Mouse (Mus musculus) CH12.LX (cell line): ENCODE measurements around the gene Itgb3. TPM values are rescaled to one million over a fixed set of nuclear protein-coding genes. Genes with fewer than 3 reads are reported as not detected.

Experiments
- DNase-seq: peaks from one replicate; pipeline ENCODE4 v3.0.0-alpha.2; 2013; ENCODE audit errors: extremely low read depth
- H3K27ac ChIP-seq: 2 replicates; pipeline ENCODE4 v1.5.1; 2012; ENCODE audit warnings: low read depth, mild to moderate bottlenecking, control low read depth, moderate library complexity; ENCODE audit not compliant: insufficient read depth
- H3K27me3 ChIP-seq: replicated peaks from 2 replicates; pipeline ENCODE3; 2012; ENCODE audit warnings: inconsistent platforms
- H3K36me3 ChIP-seq, 2 experiments: replicated peaks in 1 of 2; 2 replicates each; pipeline versions ENCODE3 to v1.6.1; 2012; ENCODE audit warnings: inconsistent platforms in 1 of 2, low read length in 1 of 2, mild to moderate bottlenecking in 1 of 2, mixed read lengths in 1 of 2, moderate library complexity in 1 of 2; ENCODE audit not compliant: control insufficient read depth in 1 of 2, insufficient read depth in 1 of 2
- H3K4me1 ChIP-seq, 2 experiments: 2 replicates each; pipeline ENCODE4 v1.6.1; 2012; ENCODE audit warnings: inconsistent platforms in 1 of 2, moderate library complexity in 1 of 2; ENCODE audit not compliant: insufficient read depth in 2 of 2, control insufficient read depth in 1 of 2
- H3K4me2 ChIP-seq: 2 replicates; pipeline ENCODE4 v1.6.1; 2012; ENCODE audit warnings: low read depth, mild to moderate bottlenecking, control low read depth; ENCODE audit not compliant: poor library complexity, insufficient read depth, severe bottlenecking
- H3K4me3 ChIP-seq, 3 experiments: fragments of 150-350 bp in 1 of 3; sonication (generic) in 1 of 3; replicated peaks in 1 of 3; 2 replicates each; pipeline versions ENCODE3 to v1.5.1; 2011 to 2012; ENCODE audit warnings: low read depth in 2 of 3, low read length in 2 of 3, mild to moderate bottlenecking in 2 of 3, moderate library complexity in 2 of 3, control low read depth in 1 of 3, improper control_type of control experiment in 1 of 3, inconsistent platforms in 1 of 3, mixed read lengths in 1 of 3; ENCODE audit not compliant: poor library complexity in 1 of 3
- H3K79me2 ChIP-seq: replicated peaks from 2 replicates; pipeline ENCODE4 v1.6.1; 2012; ENCODE audit warnings: mild to moderate bottlenecking, moderate library complexity; ENCODE audit not compliant: control insufficient read depth, poor library complexity, insufficient read depth, severe bottlenecking; ENCODE audit errors: extremely low read depth
- H3K9ac ChIP-seq: 2 replicates; pipeline ENCODE4 v1.6.1; 2012; ENCODE audit warnings: low read depth, mild to moderate bottlenecking, control low read depth, moderate library complexity; ENCODE audit not compliant: insufficient read depth
- H3K9me3 ChIP-seq: replicated peaks from 2 replicates; pipeline ENCODE3; 2012; ENCODE audit warnings: low read length, inconsistent platforms, mixed read lengths
- CHD1 ChIP-seq: IDR thresholded peaks from 2 replicates; pipeline ENCODE4 v1.6.1; 2012; ENCODE audit warnings: low read depth, low read length, improper control_type of control experiment, inconsistent platforms
- CTCF ChIP-seq, 2 experiments: IDR thresholded peaks in 1 of 2; conservative IDR thresholded peaks in 1 of 2; 2 replicates each; pipeline ENCODE4 v1.5.1; 2011 to 2012; ENCODE audit warnings: low read depth in 2 of 2, low read length in 2 of 2, improper control_type of control experiment in 1 of 2, inconsistent platforms in 1 of 2, mild to moderate bottlenecking in 1 of 2, moderate library complexity in 1 of 2
- ETS1 ChIP-seq: conservative IDR thresholded peaks from 2 replicates; pipeline ENCODE4 v1.6.1; 2012; ENCODE audit warnings: low read depth, mild to moderate bottlenecking, inconsistent platforms, low read length, improper control_type of control experiment, moderate library complexity
- GABPA ChIP-seq: IDR thresholded peaks from 2 replicates; pipeline ENCODE4 v1.6.1; 2012; ENCODE audit warnings: low read depth, low read length, improper control_type of control experiment, inconsistent platforms; ENCODE audit not compliant: insufficient replicate concordance
- IRF4 ChIP-seq: IDR thresholded peaks from 2 replicates; pipeline ENCODE4 v1.6.1; 2014; ENCODE audit warnings: low read depth, mild to moderate bottlenecking, inconsistent platforms, low read length, improper control_type of control experiment
- JUN ChIP-seq: IDR thresholded peaks from 2 replicates; pipeline ENCODE4 v1.6.1; 2011; ENCODE audit warnings: low read depth, mild to moderate bottlenecking, low read length, improper control_type of control experiment, moderate library complexity; ENCODE audit not compliant: insufficient read depth
- MAFK ChIP-seq: IDR thresholded peaks from 2 replicates; pipeline ENCODE4 v1.6.1; 2011; ENCODE audit warnings: low read length, improper control_type of control experiment; ENCODE audit not compliant: insufficient replicate concordance
- MAZ ChIP-seq: IDR thresholded peaks from 2 replicates; pipeline ENCODE4 v1.6.1; 2012; ENCODE audit warnings: low read depth, mild to moderate bottlenecking, inconsistent platforms, low read length, improper control_type of control experiment, moderate library complexity
- MEF2A ChIP-seq: IDR thresholded peaks from 2 replicates; pipeline ENCODE4 v1.6.1; 2014; ENCODE audit warnings: low read depth, mild to moderate bottlenecking, inconsistent platforms, low read length, improper control_type of control experiment, borderline replicate concordance
- MYC ChIP-seq: IDR thresholded peaks from 2 replicates; pipeline ENCODE4 v1.6.1; 2011; ENCODE audit warnings: low read depth, mild to moderate bottlenecking, improper control_type of control experiment, low read length
- NELFE ChIP-seq: IDR thresholded peaks from 2 replicates; pipeline ENCODE4 v1.6.1; 2011; ENCODE audit warnings: low read depth, low read length, improper control_type of control experiment
- RAD21 ChIP-seq: IDR thresholded peaks from 2 replicates; pipeline ENCODE4 v1.6.1; 2011; ENCODE audit warnings: low read depth, mild to moderate bottlenecking, low read length, improper control_type of control experiment, moderate library complexity
- SIN3A ChIP-seq: IDR thresholded peaks from 2 replicates; pipeline ENCODE4 v1.6.1; 2012; ENCODE audit warnings: low read length, improper control_type of control experiment, inconsistent platforms
- TCF12 ChIP-seq: IDR thresholded peaks from 2 replicates; pipeline ENCODE4 v1.6.1; 2014; ENCODE audit warnings: low read depth, mild to moderate bottlenecking, inconsistent platforms, low read length, improper control_type of control experiment
- USF2 ChIP-seq: conservative IDR thresholded peaks from 2 replicates; pipeline ENCODE4 v1.6.1; 2011; ENCODE audit warnings: low read depth, low read length, improper control_type of control experiment
- ZNF384 ChIP-seq: IDR thresholded peaks from 2 replicates; pipeline ENCODE4 v1.6.1; 2012; ENCODE audit warnings: low read depth, low read length, improper control_type of control experiment, inconsistent platforms
- dilution Hi-C: fragments of 300-500 bp; cut with MboI; formaldehyde crosslinking; loops from 2 replicates; pipeline ENCODE4 v1.14.3; 2020; ENCODE audit warnings: low sequenced_read_pairs; ENCODE audit not compliant: extremely low pct_unique_long_range_greater_than_20kb, extremely low pct_ligation_motif_present
- in situ Hi-C: fragments of 300-500 bp; cut with MboI; formaldehyde crosslinking; loops from 3 replicates; pipeline ENCODE4 v1.14.3; 2019; ENCODE audit warnings: low sequenced_read_pairs, low pct_ligation_motif_present, low pct_unique_long_range_greater_than_20kb, mixed read lengths
- polyA plus RNA-seq: library from polyadenylated mRNA; unstranded; fragments of >175 nt; gene quantifications from 2 replicates; pipeline ENCODE4 v1.2.1, GENCODE M21; 2012; ENCODE audit warnings: low read depth; ENCODE audit not compliant: insufficient read length
- total RNA-seq, 2 experiments: library from RNA; depleted of rRNA; stranded (reverse); fragments of 300-350 nt in 1 of 2; fragments of >200 nt in 1 of 2; gene quantifications; 2 replicates each; pipeline ENCODE4 v1.2.3; 2012 to 2014

Itgb3 gene
- total and polyA plus RNA-seq, 3 experiments, result 2.9 to 11.0 (median 3.0) TPM

GRCm38 (mm10) chr11:104579084-104579483, 28.7 kb upstream of the Itgb3 start:
- Histone ChIP-seq H3K27ac (no peak overlapping the region), H3K4me1 (peaks cover 11 to 52% of the 10 kb centered on the region in 2 experiments), H3K4me2 (no peak overlapping the region), H3K36me3 (peaks cover 0 to under 1% of the 10 kb centered on the region in 2 experiments), H3K9me3 (no peaks in the 10 kb centered on the region), H3K9ac (no peak overlapping the region), H3K27me3 (no peaks in the 10 kb centered on the region), H3K4me3 (no peak overlapping the region), H3K79me2 (no peaks in the 10 kb centered on the region)
- no peak for DNase-seq
- TF ChIP-seq SIN3A, result no peak
- dilution Hi-C loops, result no loop called here
- in situ Hi-C loops, result loop anchor here (25.0 kb wide), 1 partner anchor 458 kb away; no protein-coding TSS in a partner anchor

DNA sequence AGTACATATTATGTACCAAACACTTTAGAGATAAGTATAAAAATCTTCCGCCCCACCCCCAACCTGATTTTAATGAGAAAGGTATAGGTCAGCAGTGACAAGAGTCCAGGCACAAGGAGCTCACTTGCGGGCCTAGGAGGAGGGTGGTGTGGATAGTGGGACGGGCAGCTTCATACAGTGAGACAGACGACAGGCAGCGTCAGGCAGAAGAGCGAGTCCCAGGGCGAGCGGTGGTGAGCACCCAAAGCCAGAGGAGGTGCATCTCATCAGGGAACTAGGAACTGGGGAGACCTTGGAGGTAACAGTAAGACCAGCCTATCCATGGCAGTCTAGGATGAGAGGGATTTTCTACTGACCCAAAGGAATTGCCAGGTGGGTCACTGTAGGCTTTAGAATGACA, 28.2 kb upstream of the Itgb3 start:
- H3K27ac ChIP-seq, result no peak overlapping the region
- dilution Hi-C loops (no loop called here), in situ Hi-C loops (loop anchor here (25.0 kb wide), 1 partner anchor 458 kb away; no protein-coding TSS in a partner anchor)
- H3K4me2 ChIP-seq, result no peak overlapping the region
- DNase-seq, result no peak
- TF ChIP-seq SIN3A, result no peak
- no peak for TF ChIP-seq MAFK
- no peak for TF ChIP-seq JUN
- TF ChIP-seq MAZ, result no peak
- no peak for TF ChIP-seq ZNF384
- no peak for TF ChIP-seq RAD21
- no peak for TF ChIP-seq TCF12
- no peak for TF ChIP-seq CTCF (conservative IDR thresholded peaks at IDR 0.05 in 1 of 2, IDR thresholded peaks at IDR 0.05 in 1 of 2; ENCODE audit: low read depth in 2 of 2, low read length in 2 of 2)
- TF ChIP-seq MYC, result no peak
- TF ChIP-seq MEF2A, result no peak
- no peak for TF ChIP-seq USF2
- no peak for TF ChIP-seq CHD1
- no peak for TF ChIP-seq ETS1
- TF ChIP-seq IRF4, result no peak
- TF ChIP-seq, all 38 proteins: peak for 0
- Histone ChIP-seq H3K79me2 (no peaks in the 10 kb centered on the region), H3K4me3 (no peak overlapping the region), H3K27me3 (no peaks in the 10 kb centered on the region), H3K4me1 (peaks cover 11 to 57% of the 10 kb centered on the region in 2 experiments), H3K9me3 (no peaks in the 10 kb centered on the region), H3K36me3 (peaks cover 0 to 5% of the 10 kb centered on the region in 2 experiments), H3K9ac (no peak overlapping the region)

DNA sequence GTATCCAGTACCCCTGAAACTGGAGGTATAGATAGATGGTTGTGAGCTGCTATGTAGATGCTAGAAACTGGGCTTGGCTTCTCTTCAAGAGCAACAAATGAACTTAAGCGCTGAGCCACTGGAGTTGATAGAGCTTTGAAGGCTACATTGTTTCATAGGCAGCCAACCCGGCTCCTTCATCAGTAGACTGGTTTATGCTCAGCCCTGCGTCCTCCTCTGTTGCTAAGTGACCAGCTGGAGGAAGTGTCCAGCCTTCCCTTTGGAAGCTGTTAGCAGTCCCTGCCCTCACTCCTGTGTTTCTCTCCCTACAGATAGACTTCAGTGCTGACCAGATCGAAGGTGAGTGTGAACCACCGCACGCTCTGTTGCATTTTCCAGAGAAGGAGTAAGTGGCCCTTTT, 27.7 kb upstream of the Itgb3 start:
- H3K27ac ChIP-seq, result no peak overlapping the region

More for the DNA sequence above, 27.7 kb upstream of the Itgb3 start:
- Histone ChIP-seq H3K79me2 (no peaks in the 10 kb centered on the region), H3K4me2 (no peak overlapping the region), H3K9me3 (no peaks in the 10 kb centered on the region), H3K4me1 (peaks cover 11 to 60% of the 10 kb centered on the region in 2 experiments), H3K27me3 (no peaks in the 10 kb centered on the region), H3K4me3 (no peak overlapping the region), H3K36me3 (peaks cover 0 to 11% of the 10 kb centered on the region in 2 experiments), H3K9ac (no peak overlapping the region)
- TF ChIP-seq GABPA (no peak), CTCF (conservative IDR thresholded peaks at IDR 0.05 in 1 of 2, IDR thresholded peaks at IDR 0.05 in 1 of 2; ENCODE audit: low read depth in 2 of 2, low read length in 2 of 2) (no peak), NELFE (no peak), MAZ (no peak), MAFK (no peak)
- dilution Hi-C loops, result no loop called here
- no peak for DNase-seq
- in situ Hi-C loops, result loop anchor here (10.0 to 25.0 kb wide), 3 partner anchors 65 to 545 kb away; partner anchors contain the start of gene Mettl2
